Mouse (Mus musculus) forebrain, postnatal 0 days (tissue): Measurements from ENCODE around the gene Actr1b. TPM values are rescaled to one million over a fixed set of nuclear protein-coding genes. Genes with fewer than 3 reads are reported as not detected.
"Not testable (repeated sequence)": the region's sequence is repeated elsewhere in the genome, so short reads cannot be mapped to it uniquely, and the experiment has no call there.

Source experiments
- ATAC-seq: fragments of 200-750 bp; cut with Nextera tagmentation; 2 replicates; pipeline ENCODE4 v1.8.0; 2017; ENCODE audit warnings: mild to moderate bottlenecking, moderate library complexity
- DNase-seq: peaks from one replicate; pipeline ENCODE4 v3.0.0-alpha.2; 2015
- H3K27ac ChIP-seq: fragments of 300-500 bp; sonication (generic); 2 replicates; pipeline ENCODE4 v1.5.1; 2014; ENCODE audit warnings: low read depth, mild to moderate bottlenecking, antibody characterized with exemption, low read length, moderate library complexity, mixed read lengths
- H3K27me3 ChIP-seq: fragments of 300-500 bp; sonication (generic); 2 replicates; pipeline ENCODE4 v1.6.1; 2014; ENCODE audit warnings: mild to moderate bottlenecking, low read length, mixed read lengths; ENCODE audit not compliant: insufficient read depth
- H3K36me3 ChIP-seq: fragments of 300-500 bp; sonication (generic); 2 replicates; pipeline ENCODE4 v1.6.1; 2014; ENCODE audit warnings: mild to moderate bottlenecking, moderate library complexity; ENCODE audit not compliant: insufficient read depth
- H3K4me1 ChIP-seq: fragments of 300-500 bp; sonication (generic); 2 replicates; pipeline ENCODE4 v1.6.1; 2014; ENCODE audit warnings: antibody characterized with exemption; ENCODE audit not compliant: insufficient read depth
- H3K4me2 ChIP-seq: fragments of 300-500 bp; sonication (generic); 2 replicates; pipeline ENCODE4 v1.6.1; 2014; ENCODE audit warnings: low read depth, mild to moderate bottlenecking, moderate library complexity
- H3K4me3 ChIP-seq: fragments of 300-500 bp; sonication (generic); 2 replicates; pipeline ENCODE4 v1.5.1; 2014; ENCODE audit warnings: low read depth, low read length, mixed read lengths
- H3K9ac ChIP-seq: fragments of 300-500 bp; sonication (generic); 2 replicates; pipeline ENCODE4 v1.6.1; 2014; ENCODE audit warnings: mild to moderate bottlenecking
- H3K9me3 ChIP-seq: fragments of 300-500 bp; sonication (generic); 2 replicates; pipeline ENCODE4 v1.6.1; 2016; ENCODE audit warnings: low read length
- CTCF ChIP-seq: sonication (generic); IDR thresholded peaks from 2 replicates; pipeline ENCODE4 v1.5.1; 2016; ENCODE audit warnings: antibody characterized with exemption, control low read depth, low read depth
- WGBS: fragments of 180-500 bp; shearing (Covaris S2); extraction: QIAGEN DNeasy Blood & Tissue Kit; methylation state at CpG from one replicate; pipeline ENCODE4 v1.1.7; 2014; 5-methylcytosine and 5-hydroxymethylcytosine counted together
- polyA plus RNA-seq: library from polyadenylated mRNA; unstranded; fragments of >200 nt; fragmentation: Nextera tagmentation; extraction: Ambion mirVana; gene quantifications from 2 replicates; pipeline ENCODE4 v1.2.1, GENCODE M21; 2015
- total RNA-seq: library from RNA; depleted of rRNA; stranded (reverse); fragments of >200 nt; gene quantifications from 2 replicates; pipeline ENCODE4 v1.2.3, GENCODE M21; 2014

Actr1b gene
- total and polyA plus RNA-seq, 2 experiments from 2014 or later, result 102 to 137 TPM

DNA sequence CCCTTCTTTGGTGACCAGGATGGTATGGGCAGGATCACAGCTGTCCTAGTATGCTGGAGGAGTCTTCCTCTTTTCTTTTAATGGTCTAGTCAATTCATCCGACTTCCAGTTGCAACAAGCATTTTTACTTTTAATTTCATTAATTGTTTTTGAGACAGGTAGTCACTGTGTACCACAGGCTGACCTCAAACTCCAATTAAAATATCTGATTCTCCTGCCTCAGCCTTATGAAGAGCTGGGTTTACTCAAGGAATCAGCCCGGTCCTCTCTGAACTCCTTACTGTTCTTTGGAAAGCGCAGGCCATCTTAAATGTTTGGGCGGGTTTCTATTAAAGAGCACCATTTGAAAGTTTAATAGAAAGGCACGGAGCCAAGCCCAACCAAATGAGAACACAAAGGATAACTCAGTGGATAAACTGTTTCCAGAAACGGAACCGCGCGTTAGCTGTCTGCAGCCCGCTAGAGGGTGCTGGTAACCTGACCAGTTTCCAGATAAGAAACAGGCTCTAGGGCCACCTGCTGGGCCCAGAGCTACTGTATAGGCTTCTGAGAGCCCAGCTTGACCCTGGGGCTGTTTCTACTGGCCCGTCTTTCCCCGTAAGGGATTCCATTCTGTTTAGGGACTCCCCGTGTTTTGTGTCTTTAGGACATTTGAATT is 30.3 kb downstream of the Actr1b start:
- H3K27me3 ChIP-seq, result no peaks in the 10 kb centered on the region
- peak; percentile 91 for TF ChIP-seq CTCF
- no peak overlapping the region for H3K27ac ChIP-seq
- ATAC-seq (peak; percentile 92), DNase-seq (peak; percentile 91)
- no peaks in the 10 kb centered on the region for H3K4me1 ChIP-seq
- H3K4me2 ChIP-seq, result no peak overlapping the region
- H3K36me3 ChIP-seq, result no peaks in the 10 kb centered on the region
- H3K9ac ChIP-seq, result no peak overlapping the region
- H3K9me3 ChIP-seq, result no peaks in the 10 kb centered on the region
- no peak overlapping the region for H3K4me3 ChIP-seq
- WGBS, result 7% methylated on average over 13 of the region's 13 CpGs

DNA sequence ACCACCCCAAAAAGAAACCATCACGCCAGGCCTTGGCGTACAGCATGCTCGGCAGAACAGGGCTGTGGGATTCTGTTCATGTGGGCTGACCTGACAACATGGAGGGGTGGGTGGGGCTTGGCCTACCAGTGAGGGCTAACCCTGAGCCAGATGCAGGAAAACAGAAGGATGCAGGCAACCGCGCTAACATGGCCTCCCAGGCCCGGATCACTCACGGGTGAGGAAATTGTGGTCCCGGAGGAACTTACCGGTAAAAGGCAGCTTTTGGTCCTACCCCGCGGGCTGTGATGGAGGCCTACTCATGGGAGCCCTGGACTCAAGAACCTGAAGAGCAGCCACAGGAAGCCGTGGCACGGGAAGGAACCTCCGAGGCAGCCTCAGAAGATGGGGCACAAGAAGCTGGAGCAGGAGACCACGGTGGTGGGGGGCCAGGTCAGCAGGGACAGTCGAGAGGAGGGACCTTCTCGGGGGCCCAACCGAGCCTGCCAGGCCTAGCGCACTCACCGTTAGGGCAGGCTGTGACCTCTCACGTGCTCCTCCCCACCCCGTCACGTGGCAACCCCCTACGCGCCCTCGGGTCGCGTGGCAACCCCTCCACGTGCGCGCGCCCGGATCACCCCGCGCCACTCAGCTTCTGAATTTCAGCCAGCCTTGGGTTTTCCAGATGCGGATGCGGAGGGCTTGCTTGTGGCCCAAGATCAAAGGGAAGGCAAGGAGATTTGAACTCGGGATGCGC is 31.4 kb downstream of the Actr1b start, which contains the start of gene Fam178b:
TSS of gene Fam178b (minus strand) at position 564 of the 736 bp plus-strand sequence.
- no peak for DNase-seq
- Histone ChIP-seq H3K4me1 (no peaks in the 10 kb centered on the region), H3K4me2 (no peak within 1 kb of the TSS), H3K27ac (no peak within 1 kb of the TSS), H3K27me3 (no peaks in the 10 kb centered on the region), H3K36me3 (no peaks in the 10 kb centered on the region), H3K9me3 (no peaks in the 10 kb centered on the region), H3K4me3 (no peak within 1 kb of the TSS), H3K9ac (no peak within 1 kb of the TSS)
- TF ChIP-seq CTCF, result no peak
- WGBS, result 94% methylated on average over 39 of the region's 39 CpGs
- ATAC-seq, result no peak

DNA sequence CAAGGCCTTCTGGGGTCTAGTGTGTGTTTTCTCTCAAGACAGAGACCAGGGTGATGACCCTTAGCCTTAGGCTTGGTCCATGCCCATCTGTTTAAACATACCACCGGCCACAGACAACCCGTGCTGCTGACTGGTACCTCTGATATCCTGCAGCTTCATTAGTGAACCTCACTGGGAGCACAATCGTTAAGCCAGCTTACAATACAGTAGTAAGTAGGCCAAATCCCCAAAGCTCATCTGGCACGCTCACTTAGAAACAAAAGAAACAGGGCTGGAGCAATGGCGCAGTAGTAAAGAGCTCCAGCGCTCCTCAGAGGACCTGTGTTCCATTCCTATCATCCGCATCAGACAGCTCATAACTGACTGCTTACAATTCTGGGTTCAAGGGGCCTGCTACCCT is 33.3 kb downstream of the Actr1b start:
- no peak for ATAC-seq
- Histone ChIP-seq H3K27ac (no peak overlapping the region), H3K4me2 (no peak overlapping the region), H3K27me3 (no peaks in the 10 kb centered on the region), H3K4me1 (no peaks in the 10 kb centered on the region), H3K4me3 (no peak overlapping the region), H3K36me3 (no peaks in the 10 kb centered on the region), H3K9me3 (no peaks in the 10 kb centered on the region), H3K9ac (no peak overlapping the region)
- 44% methylated on average over 7 of the region's 7 CpGs for WGBS
- DNase-seq, result no peak
- TF ChIP-seq CTCF, result no peak

DNA sequence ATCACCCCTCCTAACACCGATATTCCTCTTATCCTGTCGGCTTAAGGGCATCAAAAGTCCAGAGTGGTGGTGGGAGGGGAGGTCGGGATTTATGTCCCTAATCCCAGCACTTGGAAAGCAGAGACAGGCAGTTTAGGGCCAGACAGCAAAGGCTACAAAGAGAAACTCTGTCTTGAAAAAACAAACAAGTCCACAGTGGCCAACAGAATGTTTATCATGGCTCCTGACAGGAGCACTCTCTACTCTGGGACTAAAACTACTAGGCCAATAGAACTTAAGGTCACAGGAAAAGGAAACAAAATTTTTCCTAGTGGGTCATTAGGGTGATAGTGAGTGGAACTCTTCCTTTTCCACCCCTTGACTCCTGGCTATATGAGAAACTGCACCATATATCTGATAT is 39.3 kb downstream of the Actr1b start:
- no peak for TF ChIP-seq CTCF
- H3K4me2 ChIP-seq, result no peak overlapping the region
- H3K27me3 ChIP-seq, result no peaks in the 10 kb centered on the region
- no peaks in the 10 kb centered on the region for H3K36me3 ChIP-seq
- 70% methylated on average over 3 of the region's 3 CpGs for WGBS
- H3K9me3 ChIP-seq, result no peaks in the 10 kb centered on the region
- no peak overlapping the region for H3K9ac ChIP-seq
- no peaks in the 10 kb centered on the region for H3K4me1 ChIP-seq
- H3K27ac ChIP-seq, result no peak overlapping the region
- no peak overlapping the region for H3K4me3 ChIP-seq
- DNase-seq (no peak), ATAC-seq (no peak)

DNA sequence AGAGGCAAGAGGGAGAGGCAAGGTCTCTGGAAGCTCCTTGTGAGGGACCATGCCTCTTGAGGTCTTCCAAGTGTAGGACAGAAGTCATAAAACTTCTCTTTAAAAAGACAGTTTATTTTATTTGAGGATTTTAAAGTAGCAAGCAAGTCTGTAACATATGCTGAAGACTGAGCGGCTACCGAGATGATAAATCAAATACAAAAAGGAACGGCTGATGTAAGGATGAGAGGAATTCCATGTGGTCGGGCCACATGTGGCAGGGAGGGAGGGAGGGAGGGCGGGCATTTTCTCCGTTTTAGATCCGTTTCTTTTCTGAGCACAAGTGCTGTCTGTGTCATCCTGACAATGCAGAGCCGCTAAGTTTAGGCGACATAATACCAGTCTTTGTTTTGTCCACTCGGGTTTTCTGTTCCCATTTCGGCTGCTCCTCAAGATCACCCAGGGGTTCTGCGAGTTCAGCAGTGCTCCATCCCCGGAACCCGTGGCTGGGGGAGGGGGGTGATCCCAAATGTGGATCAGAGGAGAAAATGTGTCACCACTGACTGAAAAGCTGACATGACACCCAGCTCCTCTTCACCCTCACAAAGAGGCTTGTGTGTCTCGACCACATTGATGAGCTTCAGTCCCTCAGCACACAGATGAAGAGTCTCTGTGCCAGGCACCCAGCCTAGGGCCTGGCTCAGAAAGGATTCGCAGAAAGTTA is 41.4 kb downstream of the Actr1b start:
- no peak overlapping the region for H3K4me3 ChIP-seq
- H3K27me3 ChIP-seq, result no peaks in the 10 kb centered on the region
- TF ChIP-seq CTCF, result no peak
- no peaks in the 10 kb centered on the region for H3K36me3 ChIP-seq
- no peak overlapping the region for H3K27ac ChIP-seq
- H3K4me2 ChIP-seq, result no peak overlapping the region
- H3K4me1 ChIP-seq, result no peaks in the 10 kb centered on the region
- no peak for DNase-seq
- no peak for ATAC-seq
- no peaks in the 10 kb centered on the region for H3K9me3 ChIP-seq
- no peak overlapping the region for H3K9ac ChIP-seq
- WGBS, result 50% methylated on average over 16 of the region's 16 CpGs

DNA sequence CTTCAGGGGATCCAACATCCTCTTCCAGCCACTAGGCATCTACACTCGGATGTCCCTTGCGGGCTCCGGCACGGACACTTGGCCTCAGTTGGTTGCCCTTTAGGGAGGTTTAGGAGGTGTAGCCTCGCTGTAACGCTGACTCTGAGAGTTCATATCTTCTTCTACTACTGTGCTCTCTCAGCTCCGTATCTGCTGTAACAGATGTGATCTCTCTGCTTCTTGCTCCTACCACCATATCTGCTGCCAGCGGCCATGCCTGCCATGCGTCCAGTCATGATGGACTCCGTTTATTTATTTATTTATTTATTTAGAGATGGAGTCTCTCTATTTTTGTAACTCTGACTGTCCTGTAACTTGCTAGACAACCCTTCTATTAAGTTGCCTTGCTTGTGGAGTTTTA is 43.0 kb downstream of the Actr1b start:
- DNase-seq, result no peak
- no peak overlapping the region for H3K4me3 ChIP-seq
- no peak for TF ChIP-seq CTCF
- no peak overlapping the region for H3K9ac ChIP-seq
- H3K27me3 ChIP-seq, result no peaks in the 10 kb centered on the region
- no peak overlapping the region for H3K4me2 ChIP-seq
- ATAC-seq, result no peak
- WGBS, result 95% methylated on average over 10 of the region's 10 CpGs
- no peaks in the 10 kb centered on the region for H3K9me3 ChIP-seq
- no peaks in the 10 kb centered on the region for H3K36me3 ChIP-seq
- no peak overlapping the region for H3K27ac ChIP-seq
- no peaks in the 10 kb centered on the region for H3K4me1 ChIP-seq

DNA sequence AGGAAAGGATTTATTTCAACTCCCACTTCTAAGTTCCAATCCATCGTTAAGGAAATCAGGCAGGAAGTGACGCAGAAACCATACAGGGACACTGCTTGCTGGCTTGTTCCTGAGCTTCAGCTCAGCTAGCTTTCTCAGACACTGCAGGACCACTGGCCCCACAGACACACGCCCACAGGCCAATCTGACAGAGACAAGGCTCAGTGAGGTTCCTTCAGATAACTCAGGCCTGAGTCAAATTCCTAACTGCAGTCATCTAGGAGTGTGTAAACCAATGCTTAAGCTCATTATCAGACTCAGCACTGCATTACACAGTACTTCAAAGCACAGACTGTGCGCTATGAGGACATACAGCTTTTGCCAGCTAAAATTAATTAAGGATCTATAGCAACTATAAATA is 44.0 kb downstream of the Actr1b start:
- ATAC-seq, result no peak
- no peak for TF ChIP-seq CTCF
- WGBS, result 72% methylated on average over 4 of the region's 4 CpGs
- Histone ChIP-seq H3K9me3 (no peaks in the 10 kb centered on the region), H3K9ac (no peak overlapping the region), H3K4me2 (no peak overlapping the region), H3K4me1 (no peaks in the 10 kb centered on the region), H3K27me3 (no peaks in the 10 kb centered on the region), H3K4me3 (no peak overlapping the region), H3K27ac (no peak overlapping the region), H3K36me3 (no peaks in the 10 kb centered on the region)
- no peak for DNase-seq

DNA sequence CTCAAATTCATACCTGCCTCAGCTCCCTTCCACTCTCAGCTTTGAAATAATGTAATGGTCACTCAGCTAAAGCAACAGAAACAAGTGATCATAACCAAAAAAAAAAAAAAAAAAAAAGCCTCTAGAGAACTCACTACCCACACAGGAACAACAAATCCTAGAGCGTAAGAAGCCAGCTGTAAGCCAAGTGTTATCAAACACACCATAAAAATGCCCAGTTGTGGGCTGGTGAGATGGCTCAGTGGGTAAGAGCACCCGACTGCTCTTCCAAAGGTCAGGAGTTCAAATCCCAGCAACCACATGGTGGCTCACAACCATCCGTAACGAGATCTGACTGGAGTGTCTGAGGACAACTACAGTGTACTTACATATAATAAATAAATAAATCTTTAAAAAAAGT is 46.2 kb downstream of the Actr1b start:
- not testable (repeated sequence) for H3K9ac ChIP-seq, H3K27ac ChIP-seq, ATAC-seq, DNase-seq, H3K4me1 ChIP-seq, H3K4me3 ChIP-seq, H3K4me2 ChIP-seq, H3K9me3 ChIP-seq, H3K36me3 ChIP-seq, H3K27me3 ChIP-seq
- 65% methylated on average over 3 of the region's 4 CpGs for WGBS
